Mouse (Mus musculus) stomach, postnatal 0 days (tissue): Measurements from ENCODE around the gene Tmbim6. TPM values are rescaled to one million over a fixed set of nuclear protein-coding genes. Genes with fewer than 3 reads are reported as not detected.

Experiments used
- ATAC-seq: fragments of 200-750 bp; cut with Nextera tagmentation; 2 replicates; pipeline ENCODE4 v1.8.0; 2017; ENCODE audit not compliant: low FRiP score, low TSS enrichment
- DNase-seq: peaks from one replicate; pipeline ENCODE4 v3.0.0-alpha.2; 2016; ENCODE audit warnings: low spot score
- H3K27ac ChIP-seq: fragments of 300-500 bp; sonication (generic); replicated peaks from 2 replicates; pipeline ENCODE4 v1.5.1; 2014; ENCODE audit warnings: mild to moderate bottlenecking, control low read depth
- H3K27me3 ChIP-seq: fragments of 300-500 bp; sonication (generic); 2 replicates; pipeline ENCODE4 v1.6.1; 2014; ENCODE audit warnings: low read length; ENCODE audit not compliant: control insufficient read depth, insufficient read depth
- H3K36me3 ChIP-seq: fragments of 300-500 bp; sonication (generic); 2 replicates; pipeline ENCODE4 v1.6.1; 2014; ENCODE audit warnings: low read length, mixed read lengths; ENCODE audit not compliant: control insufficient read depth, insufficient read depth
- H3K4me1 ChIP-seq: fragments of 300-500 bp; sonication (generic); replicated peaks from 2 replicates; pipeline ENCODE4 v1.6.1; 2014; ENCODE audit warnings: antibody characterized with exemption; ENCODE audit not compliant: control insufficient read depth, insufficient read depth
- H3K4me2 ChIP-seq: fragments of 300-500 bp; sonication (generic); replicated peaks from 2 replicates; pipeline ENCODE4 v1.6.1; 2014; ENCODE audit warnings: low read depth, mild to moderate bottlenecking, control low read depth, moderate library complexity
- H3K4me3 ChIP-seq: fragments of 300-500 bp; sonication (generic); 2 replicates; pipeline ENCODE4 v1.5.1; 2014; ENCODE audit warnings: low read depth, low read length, control low read depth
- H3K9ac ChIP-seq: fragments of 300-500 bp; sonication (generic); 2 replicates; pipeline ENCODE4 v1.6.1; 2014; ENCODE audit warnings: mild to moderate bottlenecking, low read length, control low read depth, mixed read lengths
- H3K9me3 ChIP-seq: fragments of 300-500 bp; sonication (generic); 2 replicates; pipeline ENCODE4 v1.6.1; 2016; ENCODE audit warnings: low read length; ENCODE audit not compliant: control insufficient read depth
- CTCF ChIP-seq: IDR thresholded peaks from 2 replicates; pipeline ENCODE4 v1.5.1; 2016; ENCODE audit warnings: antibody characterized with exemption, low read depth, mild to moderate bottlenecking, moderate library complexity
- EP300 ChIP-seq: optimal IDR thresholded peaks from 2 replicates; pipeline ENCODE3; 2016; ENCODE audit warnings: antibody characterized with exemption
- WGBS: fragments of 180-500 bp; shearing (Covaris S2); extraction: QIAGEN DNeasy Blood & Tissue Kit; methylation state at CpG from one replicate; pipeline ENCODE4 v1.1.7; 2014; 5-methylcytosine and 5-hydroxymethylcytosine counted together
- polyA plus RNA-seq: library from polyadenylated mRNA; unstranded; fragments of >200 nt; fragmentation: Nextera tagmentation; extraction: Ambion mirVana; gene quantifications from 2 replicates; pipeline ENCODE4 v1.2.1, GENCODE M21; 2015

Gene Tmbim6
- polyA plus RNA-seq, 1 experiment from 2014 or later = 469 TPM

DNA sequence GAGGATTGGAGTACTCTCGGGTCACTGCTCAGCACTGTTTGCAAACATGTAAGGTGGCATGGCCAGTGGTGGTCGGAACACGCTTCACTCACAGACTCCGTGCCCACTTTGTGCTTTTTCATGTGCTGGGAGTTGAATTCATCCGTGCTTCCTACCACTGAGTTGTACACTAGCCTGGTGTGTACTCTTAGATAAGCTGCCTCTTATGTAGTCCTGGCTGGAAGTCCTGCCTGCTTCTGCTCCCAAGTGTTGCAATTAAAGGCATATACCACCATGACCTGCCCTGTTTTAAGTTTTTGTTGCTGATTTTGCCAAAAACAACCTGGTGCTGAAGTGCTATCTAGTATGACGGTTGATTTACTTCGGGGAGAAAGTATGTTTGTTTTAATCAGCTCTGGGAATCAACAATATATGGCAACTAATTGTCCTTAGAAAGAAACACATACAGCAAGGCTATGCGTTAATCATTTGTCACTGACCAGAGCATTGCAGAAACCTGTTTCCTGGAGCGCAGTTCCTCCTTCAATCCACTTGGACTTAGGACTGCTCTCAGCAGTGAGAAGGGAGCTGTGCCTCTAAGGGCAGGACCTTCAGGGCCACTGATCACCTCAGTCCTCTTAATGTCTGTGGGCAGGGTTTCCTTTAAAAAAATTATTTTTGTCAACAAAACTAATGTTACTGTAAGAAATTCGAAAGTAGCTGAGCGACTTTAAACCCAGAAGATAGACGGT, 10.6 kb downstream of the Tmbim6 start:
- Histone ChIP-seq H3K4me2 (no peak overlapping the region), H3K9ac (no peak overlapping the region), H3K27ac (peak overlapping the region; percentile 13), H3K9me3 (no peaks in the 10 kb centered on the region), H3K4me3 (no peak overlapping the region), H3K27me3 (no peaks in the 10 kb centered on the region), H3K36me3 (peaks cover 28% of the 10 kb centered on the region), H3K4me1 (no peaks in the 10 kb centered on the region)
- TF ChIP-seq EP300 (no peak), CTCF (no peak)
- 74% methylated on average over 12 of the region's 12 CpGs for WGBS
- ATAC-seq = peak; percentile 79
- no peak for DNase-seq

GRCm38 (mm10) chr15:99405150-99405549, 12.5 kb downstream of the Tmbim6 start:
- WGBS = 68% methylated on average over 9 of the region's 9 CpGs
- ATAC-seq = no peak
- no peak overlapping the region for H3K4me2 ChIP-seq

DNA sequence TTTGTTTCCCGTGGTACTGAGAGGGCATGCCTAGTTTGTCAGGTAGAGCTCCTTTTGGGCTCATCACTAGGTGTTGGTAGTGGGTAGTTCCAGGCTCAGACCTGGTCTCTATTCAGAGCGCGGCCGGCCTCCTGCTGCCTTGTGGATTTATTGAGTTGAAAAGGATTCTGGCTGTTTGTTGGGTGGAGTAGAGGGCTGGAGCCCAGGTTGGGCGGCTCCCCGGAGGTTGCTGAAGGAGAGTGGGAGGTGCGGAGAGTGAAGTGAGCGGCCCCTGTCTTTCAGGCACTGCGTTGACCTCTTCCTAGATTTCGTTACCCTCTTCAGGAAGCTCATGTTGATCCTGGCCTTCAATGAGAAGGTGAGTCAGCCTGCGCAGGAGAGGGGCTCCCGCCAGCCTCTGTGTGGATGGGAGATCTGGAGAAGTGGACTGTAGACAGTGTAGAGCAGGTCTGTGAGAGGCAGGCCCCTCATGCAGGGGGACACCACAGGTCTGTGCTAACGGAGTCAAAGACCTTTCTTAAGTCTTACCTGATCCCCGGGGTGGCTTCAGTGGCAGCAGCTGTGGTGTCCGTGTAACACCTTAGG, 14.4 kb downstream of the Tmbim6 start:
- H3K27me3 ChIP-seq = no peaks in the 10 kb centered on the region
- peak; percentile 14 for DNase-seq
- H3K36me3 ChIP-seq = peaks cover 35% of the 10 kb centered on the region
- ATAC-seq = no peak
- H3K9me3 ChIP-seq = no peaks in the 10 kb centered on the region
- TF ChIP-seq CTCF (no peak), EP300 (no peak)
- no peak overlapping the region for H3K4me3 ChIP-seq
- H3K4me2 ChIP-seq = no peak overlapping the region
- WGBS = 80% methylated on average over 15 of the region's 15 CpGs
- H3K4me1 ChIP-seq = no peaks in the 10 kb centered on the region
- no peak overlapping the region for H3K27ac ChIP-seq
- H3K9ac ChIP-seq = no peak overlapping the region

More at GRCm38 (mm10) chr15:99405150-99405549, 12.5 kb downstream of the Tmbim6 start:
- peak; percentile 64 for DNase-seq
- H3K9me3 ChIP-seq = no peaks in the 10 kb centered on the region
- peak overlapping the region; percentile 20; the same call in 1 of the 2 replicates for H3K27ac ChIP-seq
- no peak for TF ChIP-seq EP300
- no peak for TF ChIP-seq CTCF
- no peaks in the 10 kb centered on the region for H3K27me3 ChIP-seq
- no peaks in the 10 kb centered on the region for H3K4me1 ChIP-seq
- H3K4me3 ChIP-seq = no peak overlapping the region
- peaks cover 34% of the 10 kb centered on the region for H3K36me3 ChIP-seq
- H3K9ac ChIP-seq = no peak overlapping the region

DNA sequence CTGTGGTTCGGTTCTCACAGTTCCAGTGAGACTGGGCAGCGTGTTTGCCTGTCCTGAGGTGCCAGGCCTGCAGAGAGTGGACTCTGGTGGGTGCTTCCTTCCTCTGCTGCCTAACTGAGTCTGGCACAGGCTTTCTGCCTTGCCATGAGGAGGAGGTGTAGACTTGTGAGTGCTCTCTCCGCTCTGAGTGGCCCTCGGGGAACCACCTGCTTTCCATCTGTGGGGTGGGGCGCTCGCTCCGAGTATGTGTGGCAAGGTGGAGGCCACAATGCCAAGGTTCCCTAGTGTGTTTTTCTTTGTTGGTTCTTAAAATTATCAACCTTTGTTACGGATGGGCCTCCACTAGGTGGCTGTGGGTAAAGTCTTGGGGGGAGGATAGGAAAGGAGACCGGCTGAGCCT, 16.2 kb downstream of the Tmbim6 start:
- Histone ChIP-seq H3K27me3 (no peaks in the 10 kb centered on the region), H3K9ac (no peak overlapping the region), H3K4me1 (no peaks in the 10 kb centered on the region), H3K4me2 (no peak overlapping the region), H3K36me3 (peaks cover 32% of the 10 kb centered on the region), H3K4me3 (no peak overlapping the region), H3K9me3 (no peaks in the 10 kb centered on the region), H3K27ac (no peak overlapping the region)
- 86% methylated on average over 9 of the region's 9 CpGs for WGBS
- ATAC-seq (no peak), DNase-seq (no peak)
- TF ChIP-seq CTCF (no peak), EP300 (no peak)

- Histone ChIP-seq H3K9ac (no peak overlapping the region), H3K27me3 (no peaks in the 10 kb centered on the region), H3K36me3 (peaks cover 14% of the 10 kb centered on the region), H3K4me2 (no peak overlapping the region), H3K4me1 (no peaks in the 10 kb centered on the region), H3K4me3 (no peak overlapping the region), H3K9me3 (no peaks in the 10 kb centered on the region), H3K27ac (no peak overlapping the region)
- TF ChIP-seq EP300 (no peak), CTCF (peak; percentile 45)
- 57% methylated on average over 14 of the region's 14 CpGs for WGBS
- no peak for ATAC-seq
- peak; percentile 51 for DNase-seq
Measured at GRCm38 (mm10) chr15:99411747-99412146, 19.1 kb downstream of the Tmbim6 start.

DNA sequence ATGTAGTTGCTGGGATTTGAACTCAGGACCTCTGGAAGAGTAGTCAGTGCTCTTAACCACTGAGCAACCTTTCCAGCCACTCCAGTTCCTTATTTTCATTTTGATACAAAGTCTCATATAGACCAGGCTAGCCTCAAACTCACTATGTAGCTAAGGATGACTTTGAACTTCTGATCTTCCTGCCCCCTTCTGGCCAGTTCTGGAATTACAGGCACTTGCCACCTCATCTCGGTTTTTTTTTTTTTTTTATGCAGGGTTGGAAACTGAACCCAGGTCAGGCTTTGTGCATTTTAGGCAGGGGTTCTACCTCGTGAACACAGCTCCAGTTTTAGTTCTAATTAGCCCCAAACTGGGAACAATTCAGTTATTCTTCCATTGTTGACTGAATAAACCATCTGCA, 23.1 kb downstream of the Tmbim6 start:
- no peak overlapping the region for H3K4me3 ChIP-seq
- WGBS = 20% methylated on average over 2 of the region's 2 CpGs
- no peak overlapping the region for H3K9ac ChIP-seq
- no peak overlapping the region for H3K4me2 ChIP-seq
- TF ChIP-seq EP300 (no peak), CTCF (peak; percentile 76)
- peak; percentile 53 for DNase-seq
- no peaks in the 10 kb centered on the region for H3K4me1 ChIP-seq
- H3K9me3 ChIP-seq = no peaks in the 10 kb centered on the region
- ATAC-seq = no peak
- H3K36me3 ChIP-seq = no peaks in the 10 kb centered on the region
- no peak overlapping the region for H3K27ac ChIP-seq
- H3K27me3 ChIP-seq = no peaks in the 10 kb centered on the region
